Mouse (Mus musculus): ENCODE measurements at regions not wholly inside any gene's neighbourhood (a gene's known extent, or its start where the extent isn't known, plus 50 kb on each side); places are given as distances from the start of the nearest gene placed in this dataset.

- DNase-seq (ENCODE audit: low spot score) = peak; percentile 6
Measured at GRCm38 (mm10) chr15:54677660-54678059, 793.0 kb downstream of the Gm7489 start.
